Mouse (Mus musculus): Measurements from ENCODE around the gene Mif. TPM values are rescaled to one million over a fixed set of nuclear protein-coding genes. Genes with fewer than 3 reads are reported as not detected.

The Mif gene
- 62.3 TPM for polyA plus RNA-seq (2015; fragmentation: Illumina TruSeq; extraction: RNeasy Lipid Tissue Mini Kit (QIAGEN cat#74804); ENCODE audit: insufficient read depth, low read depth, low replicate concordance)

GRCm38 (mm10) chr10:75859786-75860470 is at the start of gene Mif:
Gene Mif (minus strand): TSS chr10:75860240.

GRCm38 (mm10) chr10:75893089-75893750 is 33.2 kb upstream of the Mif start, which contains the start of gene Derl3:
Gene Derl3 (plus strand): TSS chr10:75893413.

DNA sequence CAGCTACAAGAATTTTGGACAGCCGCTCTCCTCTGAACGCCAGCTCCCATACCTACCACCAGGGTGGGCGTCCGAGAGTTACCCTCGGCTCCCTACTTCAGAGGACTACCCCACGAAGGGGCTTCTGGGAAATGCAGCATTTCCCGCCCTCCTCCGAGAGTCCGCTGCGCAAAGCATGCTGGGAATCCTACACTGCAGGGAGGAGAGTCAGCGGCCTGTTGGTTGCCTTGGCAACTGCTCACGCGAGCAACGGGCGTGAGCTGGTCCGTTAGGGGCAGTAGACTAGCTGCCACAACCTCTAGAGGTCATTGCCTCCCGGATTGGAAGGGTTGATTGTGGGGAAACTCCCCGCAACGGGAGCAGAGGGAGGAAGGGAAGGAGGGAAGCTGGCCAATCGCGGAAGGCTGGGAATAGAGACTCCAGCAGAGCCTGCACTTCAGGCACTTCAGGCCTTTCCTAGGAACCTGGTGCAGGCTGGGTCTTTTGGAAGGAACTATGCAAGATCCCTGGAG is 22.7 kb downstream of the Mif start, which contains the start of gene Gstt2:
Gene Gstt2, minus strand, starts transcription at position 177 of the 512 bp plus-strand sequence.

GRCm38 (mm10) chr10:75822443-75822842 is 37.6 kb downstream of the Mif start, which contains the start of gene Gstt4:
Gene Gstt4 (minus strand): TSS chr10:75822543.

Other genes with a start within 250 kb of the Mif start
- 6.1 TPM for gene Susd2, start 216.2 kb downstream of the Mif start, polyA plus RNA-seq (2015; fragmentation: Illumina TruSeq; extraction: RNeasy Lipid Tissue Mini Kit (QIAGEN cat#74804); ENCODE audit: insufficient read depth, low read depth, low replicate concordance)
- 25.9 TPM for gene Cabin1, start 95.9 kb downstream of the Mif start, polyA plus RNA-seq (2015; fragmentation: Illumina TruSeq; extraction: RNeasy Lipid Tissue Mini Kit (QIAGEN cat#74804); ENCODE audit: insufficient read depth, low read depth, low replicate concordance)
- 16.3 TPM for gene Ddt, start 86.8 kb downstream of the Mif start, polyA plus RNA-seq (2015; fragmentation: Illumina TruSeq; extraction: RNeasy Lipid Tissue Mini Kit (QIAGEN cat#74804); ENCODE audit: insufficient read depth, low read depth, low replicate concordance)
- not detected for gene Gm20441, start 79.3 kb downstream of the Mif start, polyA plus RNA-seq (2015; fragmentation: Illumina TruSeq; extraction: RNeasy Lipid Tissue Mini Kit (QIAGEN cat#74804); ENCODE audit: insufficient read depth, low read depth, low replicate concordance)
- 13.3 TPM for gene Gstt3, start 78.8 kb downstream of the Mif start, polyA plus RNA-seq (2015; fragmentation: Illumina TruSeq; extraction: RNeasy Lipid Tissue Mini Kit (QIAGEN cat#74804); ENCODE audit: insufficient read depth, low read depth, low replicate concordance)
- 30.6 TPM for gene Gstt1, start 61.7 kb downstream of the Mif start, polyA plus RNA-seq (2015; fragmentation: Illumina TruSeq; extraction: RNeasy Lipid Tissue Mini Kit (QIAGEN cat#74804); ENCODE audit: insufficient read depth, low read depth, low replicate concordance)
- not detected for gene Gstt4, start 37.7 kb downstream of the Mif start, polyA plus RNA-seq (2015; fragmentation: Illumina TruSeq; extraction: RNeasy Lipid Tissue Mini Kit (QIAGEN cat#74804); ENCODE audit: insufficient read depth, low read depth, low replicate concordance)
- 17.0 TPM for gene Gstt2, start 22.8 kb downstream of the Mif start, polyA plus RNA-seq (2015; fragmentation: Illumina TruSeq; extraction: RNeasy Lipid Tissue Mini Kit (QIAGEN cat#74804); ENCODE audit: insufficient read depth, low read depth, low replicate concordance)
- 253 TPM for gene Derl3, start 33.2 kb upstream of the Mif start, polyA plus RNA-seq (2015; fragmentation: Illumina TruSeq; extraction: RNeasy Lipid Tissue Mini Kit (QIAGEN cat#74804); ENCODE audit: insufficient read depth, low read depth, low replicate concordance)
- 11.9 TPM for gene Smarcb1, start 61.4 kb upstream of the Mif start, polyA plus RNA-seq (2015; fragmentation: Illumina TruSeq; extraction: RNeasy Lipid Tissue Mini Kit (QIAGEN cat#74804); ENCODE audit: insufficient read depth, low read depth, low replicate concordance)
- 118 TPM for gene Chchd10, start 72.9 kb upstream of the Mif start, polyA plus RNA-seq (2015; fragmentation: Illumina TruSeq; extraction: RNeasy Lipid Tissue Mini Kit (QIAGEN cat#74804); ENCODE audit: insufficient read depth, low read depth, low replicate concordance)
- gene Mmp11, start 76.3 kb upstream of the Mif start, polyA plus RNA-seq (2015; fragmentation: Illumina TruSeq; extraction: RNeasy Lipid Tissue Mini Kit (QIAGEN cat#74804); ENCODE audit: insufficient read depth, low read depth, low replicate concordance), result 1.2 TPM
- gene Gm867, start 80.4 kb upstream of the Mif start, polyA plus RNA-seq (2015; fragmentation: Illumina TruSeq; extraction: RNeasy Lipid Tissue Mini Kit (QIAGEN cat#74804); ENCODE audit: insufficient read depth, low read depth, low replicate concordance), result not detected
- gene Vpreb3, start 82.8 kb upstream of the Mif start, polyA plus RNA-seq (2015; fragmentation: Illumina TruSeq; extraction: RNeasy Lipid Tissue Mini Kit (QIAGEN cat#74804); ENCODE audit: insufficient read depth, low read depth, low replicate concordance), result 3.9 TPM
- not detected for gene Gm5134, start 94.3 kb upstream of the Mif start, polyA plus RNA-seq (2015; fragmentation: Illumina TruSeq; extraction: RNeasy Lipid Tissue Mini Kit (QIAGEN cat#74804); ENCODE audit: insufficient read depth, low read depth, low replicate concordance)
- gene Zfp280b, start 172.4 kb upstream of the Mif start, polyA plus RNA-seq (2015; fragmentation: Illumina TruSeq; extraction: RNeasy Lipid Tissue Mini Kit (QIAGEN cat#74804); ENCODE audit: insufficient read depth, low read depth, low replicate concordance), result 2.3 TPM